Mouse (Mus musculus) neural tube, embryonic 11.5 days (tissue): Measurements from ENCODE around the gene Dll4. TPM values are rescaled to one million over a fixed set of nuclear protein-coding genes. Genes with fewer than 3 reads are reported as not detected.

Source experiments
- ATAC-seq: fragments of 200-750 bp; cut with Nextera tagmentation; 2 replicates; pipeline ENCODE4 v1.8.0; 2017; ENCODE audit warnings: moderate number of reproducible peaks, mild to moderate bottlenecking, moderate TSS enrichment, moderate library complexity; ENCODE audit not compliant: insufficient read depth, low FRiP score, low TSS enrichment
- DNase-seq: peaks from one replicate; pipeline ENCODE4 v3.0.0-alpha.2; 2015; ENCODE audit warnings: low spot score
- H3K27ac ChIP-seq: fragments of 300-500 bp; sonication (generic); 2 replicates; pipeline ENCODE4 v1.5.1; 2014; ENCODE audit warnings: low read depth, mild to moderate bottlenecking, low read length
- H3K27me3 ChIP-seq: fragments of 300-500 bp; sonication (generic); 2 replicates; pipeline ENCODE4 v1.6.1; 2014; ENCODE audit warnings: mild to moderate bottlenecking, low read length, mixed read lengths; ENCODE audit not compliant: control insufficient read depth, insufficient read depth
- H3K36me3 ChIP-seq: fragments of 300-500 bp; sonication (generic); 2 replicates; pipeline ENCODE4 v1.6.1; 2014; ENCODE audit warnings: mild to moderate bottlenecking, low read length, moderate library complexity, mixed read lengths; ENCODE audit not compliant: control insufficient read depth, insufficient read depth
- H3K4me1 ChIP-seq: fragments of 300-500 bp; sonication (generic); 2 replicates; pipeline ENCODE4 v1.6.1; 2014; ENCODE audit warnings: low read length, mixed read lengths; ENCODE audit not compliant: control insufficient read depth, insufficient read depth
- H3K4me2 ChIP-seq: fragments of 300-500 bp; sonication (generic); 2 replicates; pipeline ENCODE4 v1.6.1; 2014; ENCODE audit warnings: low read depth, mild to moderate bottlenecking, moderate library complexity
- H3K4me3 ChIP-seq: fragments of 300-500 bp; sonication (generic); 2 replicates; pipeline ENCODE4 v1.5.1; 2014; ENCODE audit warnings: low read depth, low read length
- H3K9ac ChIP-seq: fragments of 300-500 bp; sonication (generic); 2 replicates; pipeline ENCODE4 v1.6.1; 2014; ENCODE audit warnings: mild to moderate bottlenecking, low read length
- H3K9me3 ChIP-seq: fragments of 300-500 bp; sonication (generic); 2 replicates; pipeline ENCODE4 v1.6.1; 2016; ENCODE audit warnings: low read length; ENCODE audit not compliant: control insufficient read depth
- WGBS: fragments of 180-500 bp; shearing (Covaris S2); extraction: QIAGEN DNeasy Blood & Tissue Kit; methylation state at CpG from one replicate; pipeline ENCODE4 v1.1.7; 2014; 5-methylcytosine and 5-hydroxymethylcytosine counted together
- polyA plus RNA-seq: library from polyadenylated mRNA; unstranded; fragments of >200 nt; fragmentation: Nextera tagmentation; extraction: Ambion mirVana; gene quantifications from 2 replicates; pipeline ENCODE4 v1.2.1, GENCODE M21; 2014

Dll4 gene
- polyA plus RNA-seq, 1 experiment from 2014 or later, result 3.8 TPM

DNA sequence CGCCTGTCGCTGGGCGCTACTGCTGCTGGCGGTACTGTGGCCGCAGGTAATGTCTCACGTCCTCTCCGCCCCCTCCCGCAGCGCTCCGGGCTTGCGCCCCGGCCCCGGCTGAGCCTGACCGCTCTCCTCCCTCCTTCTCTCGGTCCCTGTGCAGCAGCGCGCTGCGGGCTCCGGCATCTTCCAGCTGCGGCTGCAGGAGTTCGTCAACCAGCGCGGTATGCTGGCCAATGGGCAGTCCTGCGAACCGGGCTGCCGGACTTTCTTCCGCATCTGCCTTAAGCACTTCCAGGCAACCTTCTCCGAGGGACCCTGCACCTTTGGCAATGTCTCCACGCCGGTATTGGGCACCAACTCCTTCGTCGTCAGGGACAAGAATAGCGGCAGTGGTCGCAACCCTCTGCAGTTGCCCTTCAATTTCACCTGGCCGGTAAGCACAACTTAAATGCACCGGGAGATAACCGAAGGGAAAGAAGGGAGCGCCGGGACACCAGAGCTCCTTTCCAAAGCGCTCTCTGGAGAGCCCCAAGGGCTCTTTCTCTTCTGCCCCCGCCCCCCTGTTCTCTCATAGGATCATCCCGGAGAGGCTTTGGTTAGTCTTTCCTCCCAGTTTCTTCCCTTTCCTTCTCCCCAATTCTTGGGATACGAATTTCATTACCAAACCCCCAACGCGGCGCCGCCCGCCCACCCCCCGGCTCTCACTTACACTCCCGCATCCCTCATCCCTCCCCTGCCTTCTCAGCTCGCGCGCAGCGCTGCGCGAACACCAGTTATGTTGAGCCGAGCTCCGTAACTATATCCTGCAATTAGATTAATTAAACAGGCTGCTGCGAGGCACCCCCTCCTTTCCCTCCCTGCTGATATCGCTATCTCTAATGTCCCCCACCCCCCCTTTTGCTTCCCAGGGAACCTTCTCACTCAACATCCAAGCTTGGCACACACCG lies 847 bp downstream of the Dll4 start:
- H3K4me1 ChIP-seq, result peaks cover 19% of the 10 kb centered on the region
- H3K4me2 ChIP-seq, result peak overlapping the region; percentile 60
- no peak for ATAC-seq
- H3K27me3 ChIP-seq, result peaks cover 97% of the 10 kb centered on the region
- H3K9ac ChIP-seq, result peak overlapping the region; percentile 37; the same call in 1 of the 2 replicates
- H3K36me3 ChIP-seq, result no peaks in the 10 kb centered on the region
- H3K27ac ChIP-seq, result no peak overlapping the region
- peak overlapping the region; percentile 34 for H3K4me3 ChIP-seq
- H3K9me3 ChIP-seq, result no peaks in the 10 kb centered on the region
- peak; percentile 32 for DNase-seq
- under 1% methylated on average over 56 of the region's 61 CpGs for WGBS

DNA sequence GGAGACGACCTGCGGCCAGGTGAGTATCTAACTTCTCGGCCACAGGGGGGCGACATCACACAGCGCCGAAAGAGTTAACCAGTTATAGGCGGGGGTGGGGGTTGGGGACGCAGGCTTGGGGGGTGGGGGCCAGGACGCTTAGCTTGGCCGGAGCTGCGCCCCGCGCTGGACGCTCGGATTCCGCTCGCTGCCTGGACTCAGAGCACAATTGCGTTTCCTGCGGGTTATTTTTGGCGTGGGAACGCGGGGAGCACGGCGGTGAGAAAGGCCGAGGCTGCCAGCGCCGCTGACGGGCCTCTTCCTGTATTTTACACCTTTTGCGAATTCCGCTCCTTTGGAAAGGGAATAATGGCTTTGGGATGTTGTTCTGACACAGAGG lies 1.5 kb downstream of the Dll4 start:
- no peak overlapping the region for H3K27ac ChIP-seq
- H3K4me1 ChIP-seq, result peaks cover 13% of the 10 kb centered on the region
- H3K9me3 ChIP-seq, result no peaks in the 10 kb centered on the region
- peak overlapping the region; percentile 34 for H3K4me3 ChIP-seq
- DNase-seq, result peak; percentile 33
- under 1% methylated on average over 30 of the region's 30 CpGs for WGBS
- no peaks in the 10 kb centered on the region for H3K36me3 ChIP-seq
- no peak for ATAC-seq
- peak overlapping the region; percentile 60 for H3K4me2 ChIP-seq
- peaks cover 94% of the 10 kb centered on the region for H3K27me3 ChIP-seq
- H3K9ac ChIP-seq, result no peak overlapping the region

DNA sequence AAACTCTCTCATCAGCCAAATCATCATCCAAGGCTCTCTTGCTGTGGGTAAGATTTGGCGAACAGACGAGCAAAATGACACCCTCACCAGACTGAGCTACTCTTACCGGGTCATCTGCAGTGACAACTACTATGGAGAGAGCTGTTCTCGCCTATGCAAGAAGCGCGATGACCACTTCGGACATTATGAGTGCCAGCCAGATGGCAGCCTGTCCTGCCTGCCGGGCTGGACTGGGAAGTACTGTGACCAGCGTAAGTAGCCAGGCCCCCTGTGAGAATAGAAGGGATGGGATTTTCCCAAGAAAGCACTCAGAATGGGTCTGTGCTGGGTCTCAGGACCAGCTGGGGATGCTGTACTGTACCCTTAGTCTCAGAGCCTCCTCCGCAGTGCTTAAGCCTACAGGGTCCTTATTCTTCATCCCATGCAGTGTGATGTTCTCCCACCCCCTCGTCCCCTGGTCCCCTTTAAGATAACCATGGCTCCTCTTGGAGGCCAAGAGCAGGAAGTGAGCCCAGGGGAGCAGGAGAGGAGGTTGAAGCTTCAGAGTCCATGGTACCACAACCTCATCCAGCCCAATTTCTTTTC lies 2.5 kb downstream of the Dll4 start:
- H3K27me3 ChIP-seq, result peaks cover 86% of the 10 kb centered on the region
- H3K4me3 ChIP-seq, result 0 out of 2 replicates have a peak overlapping the region, but pooled peaks have one; percentile 8
- peaks cover 6% of the 10 kb centered on the region for H3K4me1 ChIP-seq
- peak; percentile 10 for DNase-seq
- peak overlapping the region; percentile 60; the same call in 1 of the 2 replicates for H3K4me2 ChIP-seq
- H3K9ac ChIP-seq, result no peak overlapping the region
- no peak overlapping the region for H3K27ac ChIP-seq
- H3K9me3 ChIP-seq, result no peaks in the 10 kb centered on the region
- no peak for ATAC-seq
- H3K36me3 ChIP-seq, result no peaks in the 10 kb centered on the region
- WGBS, result 13% methylated on average over 11 of the region's 11 CpGs

DNA sequence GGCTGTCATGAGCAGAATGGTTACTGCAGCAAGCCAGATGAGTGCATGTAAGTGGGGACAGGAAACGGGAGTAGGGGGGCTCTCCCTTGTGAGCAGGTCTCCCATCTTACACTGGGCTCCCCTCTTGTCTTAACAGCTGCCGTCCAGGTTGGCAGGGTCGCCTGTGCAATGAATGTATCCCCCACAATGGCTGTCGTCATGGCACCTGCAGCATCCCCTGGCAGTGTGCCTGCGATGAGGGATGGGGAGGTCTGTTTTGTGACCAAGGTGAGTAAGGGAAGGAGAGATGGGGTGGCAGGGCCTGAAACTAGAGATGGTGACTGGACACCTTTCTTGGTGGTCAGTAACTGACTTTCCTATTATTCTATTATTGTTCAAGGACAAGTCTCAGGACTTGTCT lies 3.0 kb downstream of the Dll4 start:
- Histone ChIP-seq H3K9me3 (no peaks in the 10 kb centered on the region), H3K27me3 (peaks cover 81% of the 10 kb centered on the region), H3K36me3 (no peaks in the 10 kb centered on the region), H3K9ac (no peak overlapping the region), H3K4me1 (peaks cover 6% of the 10 kb centered on the region), H3K4me2 (no peak overlapping the region), H3K27ac (no peak overlapping the region), H3K4me3 (no peak overlapping the region)
- no peak for ATAC-seq
- 35% methylated on average over 5 of the region's 5 CpGs for whole genome bisulfite sequencing
- peak; percentile 9 for DNase-seq

DNA sequence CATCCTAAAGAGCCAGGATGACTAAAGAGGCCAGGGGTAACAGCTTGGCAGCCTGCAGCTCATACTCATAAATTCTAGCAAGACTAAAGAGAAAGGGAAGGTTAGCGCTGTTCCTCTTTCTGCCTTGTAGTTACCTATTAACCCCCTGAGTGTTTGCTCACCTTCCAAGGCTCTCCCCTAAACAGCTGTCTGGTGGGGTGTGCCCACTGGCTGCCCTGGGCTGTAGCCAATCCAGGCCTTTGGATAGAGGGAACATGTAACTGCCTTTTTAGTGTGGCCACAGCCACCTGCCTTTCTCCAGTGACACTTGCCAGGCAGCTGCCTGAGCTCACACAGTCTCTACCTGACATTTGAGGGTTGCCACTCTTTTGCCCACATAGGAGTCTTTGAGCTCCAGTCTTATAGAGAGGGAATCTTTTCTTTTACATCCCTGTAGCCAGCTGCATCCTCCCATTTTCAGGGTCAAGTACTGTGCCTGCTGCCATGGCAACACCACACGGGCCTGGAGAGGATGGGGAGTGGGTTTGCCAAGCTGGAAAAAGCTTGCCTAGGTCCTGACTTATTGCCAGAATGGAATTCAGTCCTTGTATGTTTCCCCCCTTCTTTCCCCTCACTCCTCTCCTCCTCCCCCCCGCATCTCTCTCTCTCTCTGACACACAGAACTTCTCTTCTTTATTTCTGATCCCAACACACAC lies 3.7 kb downstream of the Dll4 start:
- WGBS, result 47% methylated on average over 3 of the region's 3 CpGs
- no peak overlapping the region for H3K27ac ChIP-seq
- no peaks in the 10 kb centered on the region for H3K9me3 ChIP-seq
- no peak overlapping the region for H3K9ac ChIP-seq
- H3K4me1 ChIP-seq, result peaks cover 2% of the 10 kb centered on the region
- peaks cover 74% of the 10 kb centered on the region for H3K27me3 ChIP-seq
- DNase-seq (peak; percentile 12), ATAC-seq (no peak)
- no peaks in the 10 kb centered on the region for H3K36me3 ChIP-seq
- no peak overlapping the region for H3K4me2 ChIP-seq
- no peak overlapping the region for H3K4me3 ChIP-seq

DNA sequence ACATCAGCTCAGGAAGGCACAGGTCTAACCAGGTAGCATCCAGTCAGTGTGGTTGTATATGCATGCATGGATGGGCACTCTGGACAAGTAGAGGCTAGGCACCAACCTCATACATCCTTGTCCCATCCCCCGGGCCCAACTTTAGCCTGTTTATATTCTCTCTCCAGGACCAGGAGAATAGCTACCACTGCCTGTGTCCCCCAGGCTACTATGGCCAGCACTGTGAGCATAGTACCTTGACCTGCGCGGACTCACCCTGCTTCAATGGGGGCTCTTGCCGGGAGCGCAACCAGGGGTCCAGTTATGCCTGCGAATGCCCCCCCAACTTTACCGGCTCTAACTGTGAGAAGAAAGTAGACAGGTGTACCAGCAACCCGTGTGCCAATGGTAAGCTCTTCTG lies 5.2 kb downstream of the Dll4 start:
- no peaks in the 10 kb centered on the region for H3K36me3 ChIP-seq
- H3K27ac ChIP-seq, result no peak overlapping the region
- no peak overlapping the region for H3K4me3 ChIP-seq
- H3K4me1 ChIP-seq, result no peaks in the 10 kb centered on the region; the same call in none of the 2 replicates
- peaks cover 58% of the 10 kb centered on the region for H3K27me3 ChIP-seq
- no peak for ATAC-seq
- peak; percentile 2 for DNase-seq
- no peak overlapping the region for H3K4me2 ChIP-seq
- H3K9me3 ChIP-seq, result no peaks in the 10 kb centered on the region
- no peak overlapping the region for H3K9ac ChIP-seq
- WGBS, result 89% methylated on average over 8 of the region's 8 CpGs

DNA sequence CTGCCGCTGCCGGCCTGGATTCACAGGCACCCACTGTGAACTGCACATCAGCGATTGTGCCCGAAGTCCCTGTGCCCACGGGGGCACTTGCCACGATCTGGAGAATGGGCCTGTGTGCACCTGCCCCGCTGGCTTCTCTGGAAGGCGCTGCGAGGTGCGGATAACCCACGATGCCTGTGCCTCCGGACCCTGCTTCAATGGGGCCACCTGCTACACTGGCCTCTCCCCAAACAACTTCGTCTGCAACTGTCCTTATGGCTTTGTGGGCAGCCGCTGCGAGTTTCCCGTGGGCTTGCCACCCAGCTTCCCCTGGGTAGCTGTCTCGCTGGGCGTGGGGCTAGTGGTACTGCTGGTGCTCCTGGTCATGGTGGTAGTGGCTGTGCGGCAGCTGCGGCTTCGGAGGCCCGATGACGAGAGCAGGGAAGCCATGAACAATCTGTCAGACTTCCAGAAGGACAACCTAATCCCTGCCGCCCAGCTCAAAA lies 6.6 kb downstream of the Dll4 start:
- no peak for ATAC-seq
- Histone ChIP-seq H3K27me3 (peaks cover 44% of the 10 kb centered on the region), H3K9ac (no peak overlapping the region), H3K27ac (no peak overlapping the region), H3K4me3 (no peak overlapping the region), H3K36me3 (no peaks in the 10 kb centered on the region), H3K4me1 (no peaks in the 10 kb centered on the region; the same call in 1 of the 2 replicates), H3K9me3 (no peaks in the 10 kb centered on the region), H3K4me2 (no peak overlapping the region)
- DNase-seq, result peak; percentile 8
- WGBS, result 73% methylated on average over 24 of the region's 24 CpGs

DNA sequence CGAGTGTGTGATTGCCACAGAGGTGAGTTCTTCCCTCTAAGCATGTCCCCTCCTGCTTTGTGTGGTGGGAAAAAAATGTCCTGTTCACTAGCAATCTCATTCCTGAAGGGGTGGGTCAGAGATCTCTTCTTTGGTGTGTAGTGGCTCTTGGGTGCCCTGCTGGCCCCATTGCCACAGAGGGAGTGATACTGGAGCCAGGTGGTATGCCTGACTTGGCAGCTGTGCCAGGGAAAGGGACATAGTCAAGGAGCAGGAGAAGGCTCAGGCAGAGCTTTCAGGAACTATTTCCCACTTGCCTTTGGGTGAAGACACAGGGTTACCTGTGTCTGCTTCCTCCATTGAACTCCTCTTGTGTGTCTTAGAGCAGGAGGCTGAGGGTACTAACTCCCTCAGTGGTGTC lies 8.6 kb downstream of the Dll4 start:
- H3K4me1 ChIP-seq, result peaks cover 4% of the 10 kb centered on the region; the same call in 1 of the 2 replicates
- DNase-seq, result no peak
- H3K4me2 ChIP-seq, result no peak overlapping the region
- H3K9ac ChIP-seq, result no peak overlapping the region
- no peaks in the 10 kb centered on the region for H3K36me3 ChIP-seq
- peaks cover 25% of the 10 kb centered on the region for H3K27me3 ChIP-seq
- WGBS, result 54% methylated on average over 1 of the region's 1 CpGs
- no peak for ATAC-seq
- no peak overlapping the region for H3K4me3 ChIP-seq
- no peaks in the 10 kb centered on the region for H3K9me3 ChIP-seq
- no peak overlapping the region for H3K27ac ChIP-seq
